Mouse (Mus musculus) liver, embryonic 15.5 days (tissue): ENCODE results near the gene Asic2. TPM values are rescaled to one million over a fixed set of nuclear protein-coding genes. Genes with fewer than 3 reads are reported as not detected.

Source experiments
- ATAC-seq: fragments of 200-750 bp; cut with Nextera tagmentation; 2 replicates; pipeline ENCODE4 v1.8.0; 2017; ENCODE audit warnings: moderate number of reproducible peaks, mild to moderate bottlenecking, moderate library complexity; ENCODE audit not compliant: insufficient read depth
- H3K27ac ChIP-seq: fragments of 300-500 bp; sonication (generic); replicated peaks from 2 replicates; pipeline ENCODE4 v1.5.1; 2015; ENCODE audit warnings: mild to moderate bottlenecking, inconsistent platforms
- H3K27me3 ChIP-seq: fragments of 300-500 bp; sonication (generic); 2 replicates; pipeline ENCODE4 v1.6.1; 2015; ENCODE audit warnings: mild to moderate bottlenecking, inconsistent platforms
- H3K36me3 ChIP-seq: fragments of 300-500 bp; sonication (generic); replicated peaks from 2 replicates; pipeline ENCODE4 v1.6.1; 2015; ENCODE audit warnings: moderate library complexity, mild to moderate bottlenecking, inconsistent platforms
- H3K4me1 ChIP-seq: fragments of 300-500 bp; sonication (generic); replicated peaks from 2 replicates; pipeline ENCODE4 v1.6.1; 2015; ENCODE audit warnings: inconsistent platforms
- H3K4me2 ChIP-seq: fragments of 300-500 bp; sonication (generic); 2 replicates; pipeline ENCODE4 v1.6.1; 2015; ENCODE audit warnings: moderate library complexity, mild to moderate bottlenecking, inconsistent platforms
- H3K4me3 ChIP-seq: fragments of 300-500 bp; sonication (generic); replicated peaks from 2 replicates; pipeline ENCODE4 v1.5.1; 2015; ENCODE audit warnings: mild to moderate bottlenecking, inconsistent platforms
- H3K9ac ChIP-seq: fragments of 300-500 bp; sonication (generic); 2 replicates; pipeline ENCODE4 v1.6.1; 2015; ENCODE audit warnings: moderate library complexity, mild to moderate bottlenecking, inconsistent platforms
- H3K9me3 ChIP-seq: fragments of 300-500 bp; sonication (generic); replicated peaks from 2 replicates; pipeline ENCODE4 v1.6.1; 2016; ENCODE audit warnings: inconsistent platforms
- WGBS: fragments of 180-500 bp; shearing (Covaris S2); methylation state at CpG from one replicate; pipeline ENCODE4 v1.1.7; 2015; ENCODE audit warnings: mixed read lengths; ENCODE audit not compliant: insufficient replicate concordance; 5-methylcytosine and 5-hydroxymethylcytosine counted together
- polyA plus RNA-seq: library from polyadenylated mRNA; unstranded; fragments of >200 nt; fragmentation: Nextera tagmentation; extraction: Ambion mirVana; gene quantifications from 2 replicates; pipeline ENCODE4 v1.2.1, GENCODE M21; 2015

The Asic2 gene
- polyA plus RNA-seq, 1 experiment from 2014 or later: 0.03 TPM

DNA sequence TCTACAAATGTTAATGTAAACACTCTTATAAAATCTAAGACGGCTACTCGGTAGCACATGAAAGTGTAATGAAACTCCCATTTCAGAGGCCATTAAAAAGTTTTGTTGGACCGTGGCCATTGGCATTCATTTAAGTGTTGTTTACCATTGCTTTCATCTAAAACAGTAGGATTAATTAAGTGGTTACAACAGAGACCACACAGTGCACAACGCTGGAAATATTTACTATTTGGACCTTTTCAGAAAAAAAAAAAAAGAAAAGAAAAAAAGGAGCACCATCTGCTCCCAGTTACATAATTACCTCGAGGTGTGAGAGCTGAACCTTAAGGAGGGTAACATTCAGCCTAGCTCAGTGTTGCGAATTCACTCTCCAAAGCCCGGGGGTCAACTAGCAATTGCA is 1122.8 kb downstream of the Asic2 start:
- Histone ChIP-seq H3K9me3 (no peaks in the 10 kb centered on the region), H3K4me3 (no peak overlapping the region), H3K36me3 (no peaks in the 10 kb centered on the region), H3K9ac (no peak overlapping the region), H3K27ac (no peak overlapping the region), H3K4me1 (no peaks in the 10 kb centered on the region), H3K27me3 (peaks cover 19% of the 10 kb centered on the region), H3K4me2 (no peak overlapping the region)
- no peak for ATAC-seq
- 59% methylated on average over 7 of the region's 7 CpGs for WGBS

- no peak overlapping the region for H3K4me3 ChIP-seq
- H3K9me3 ChIP-seq: no peaks in the 10 kb centered on the region
- no peak overlapping the region for H3K4me2 ChIP-seq
- no peak for ATAC-seq
- H3K27ac ChIP-seq: no peak overlapping the region
- no peaks in the 10 kb centered on the region for H3K36me3 ChIP-seq
- no peaks in the 10 kb centered on the region for H3K4me1 ChIP-seq
- H3K27me3 ChIP-seq: peaks cover 21% of the 10 kb centered on the region
- H3K9ac ChIP-seq: no peak overlapping the region
- 31% methylated on average over 2 of the region's 2 CpGs for WGBS
These were observed 1124.8 kb downstream of the Asic2 start for GRCm38 (mm10) chr11:80843435-80843834.

DNA sequence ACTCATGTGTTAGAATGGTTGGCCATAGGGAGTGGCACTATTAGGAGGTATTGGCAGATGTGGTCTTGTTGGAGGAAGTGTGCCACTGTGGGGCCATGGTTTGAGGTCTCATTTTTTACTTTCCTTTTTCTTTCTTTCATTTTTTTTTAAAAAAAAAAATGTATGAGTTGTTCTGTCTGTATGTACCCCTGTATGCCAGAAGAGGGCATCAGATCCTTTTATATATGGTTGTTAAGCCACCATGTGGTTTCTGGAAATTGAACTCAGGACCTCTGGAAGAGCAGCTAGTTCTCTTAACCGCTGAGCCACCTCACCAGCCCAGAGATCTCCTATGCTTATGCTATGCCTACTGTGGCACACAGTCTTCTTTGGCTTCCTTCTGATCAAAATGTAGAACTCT is 1129.5 kb downstream of the Asic2 start:
- Histone ChIP-seq H3K4me2 (no peak overlapping the region), H3K27me3 (peaks cover 13% of the 10 kb centered on the region; the same call in 1 of the 2 replicates), H3K36me3 (no peaks in the 10 kb centered on the region), H3K27ac (no peak overlapping the region), H3K4me1 (no peaks in the 10 kb centered on the region), H3K4me3 (no peak overlapping the region), H3K9me3 (no peaks in the 10 kb centered on the region), H3K9ac (no peak overlapping the region)
- ATAC-seq: no peak
- WGBS: 43% methylated on average over 1 of the region's 1 CpGs

DNA sequence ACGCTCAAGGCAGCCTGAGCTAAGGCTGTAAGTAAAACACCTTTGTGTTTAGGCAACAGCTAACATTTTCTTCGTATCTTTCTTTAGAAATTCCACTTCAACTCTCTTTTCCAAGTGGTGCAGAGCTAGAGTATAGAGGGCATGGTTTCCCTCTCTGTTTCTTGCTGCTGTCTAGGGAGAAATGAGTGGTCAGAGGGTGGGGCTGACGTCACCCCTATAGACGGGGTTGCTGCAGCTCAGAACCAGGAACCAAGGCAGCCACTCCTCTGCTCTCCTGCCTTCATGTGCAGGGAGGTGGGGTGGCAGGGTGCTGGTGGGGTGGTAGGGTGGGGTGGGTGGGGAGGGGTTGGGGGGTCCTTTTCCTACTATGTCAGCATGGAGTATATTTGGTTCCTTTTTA is 1132.4 kb downstream of the Asic2 start:
- Histone ChIP-seq H3K27me3 (peaks cover 5% of the 10 kb centered on the region; the same call in 1 of the 2 replicates), H3K27ac (no peak overlapping the region), H3K9me3 (no peaks in the 10 kb centered on the region), H3K9ac (no peak overlapping the region), H3K36me3 (no peaks in the 10 kb centered on the region), H3K4me3 (no peak overlapping the region), H3K4me1 (no peaks in the 10 kb centered on the region), H3K4me2 (no peak overlapping the region)
- 38% methylated on average over 4 of the region's 4 CpGs for WGBS
- no peak for ATAC-seq

DNA sequence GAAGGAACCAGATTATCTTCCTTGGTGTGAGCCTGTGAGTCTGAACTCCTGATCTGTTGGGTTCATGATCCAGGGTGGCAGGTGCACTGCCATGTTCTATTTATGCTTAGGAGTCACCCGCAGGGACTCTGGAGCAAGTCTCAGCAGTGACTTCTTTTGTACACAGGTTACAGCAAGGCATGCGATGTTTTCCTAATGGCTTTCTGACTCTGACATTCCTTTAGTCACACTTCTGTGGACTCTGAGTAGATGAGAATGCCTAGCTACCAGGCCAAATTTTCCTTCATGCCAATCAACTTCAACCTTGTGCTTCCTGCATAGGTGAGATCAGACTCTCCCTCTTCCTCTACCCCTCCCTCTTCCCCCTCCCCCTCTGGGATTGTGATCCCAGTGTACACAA is 1132.9 kb downstream of the Asic2 start:
- WGBS: 81% methylated on average over 2 of the region's 2 CpGs
- no peak overlapping the region for H3K27ac ChIP-seq
- H3K4me3 ChIP-seq: no peak overlapping the region
- H3K9me3 ChIP-seq: no peaks in the 10 kb centered on the region
- H3K9ac ChIP-seq: no peak overlapping the region
- no peaks in the 10 kb centered on the region for H3K36me3 ChIP-seq
- no peak overlapping the region for H3K4me2 ChIP-seq
- no peaks in the 10 kb centered on the region for H3K4me1 ChIP-seq
- ATAC-seq: no peak
- peaks cover 5% of the 10 kb centered on the region; the same call in 1 of the 2 replicates for H3K27me3 ChIP-seq

Other genes starting within 250 kb of the Asic2 start
- not detected in 2 replicates for gene 5530401A14Rik, start 107.8 kb downstream of the Asic2 start, polyA plus RNA-seq
- 0.83 and 1.5 TPM in 2 replicates for gene Ccl2, start 67.1 kb upstream of the Asic2 start, polyA plus RNA-seq
- not detected in 2 replicates for gene Gm17268, start 70.1 kb upstream of the Asic2 start, polyA plus RNA-seq
- gene Ccl7, start 77.3 kb upstream of the Asic2 start, polyA plus RNA-seq: 0.47 and 0.54 TPM in 2 replicates
- gene Ccl11, start 89.4 kb upstream of the Asic2 start, polyA plus RNA-seq: 0.13 and 0.14 TPM in 2 replicates
- 0.53 and 0.55 TPM in 2 replicates for gene Ccl12, start 133.4 kb upstream of the Asic2 start, polyA plus RNA-seq
- gene Ccl8, start 146.7 kb upstream of the Asic2 start, polyA plus RNA-seq: not detected in 2 replicates